Mouse (Mus musculus): ENCODE data around the gene Fyn.

DNA sequence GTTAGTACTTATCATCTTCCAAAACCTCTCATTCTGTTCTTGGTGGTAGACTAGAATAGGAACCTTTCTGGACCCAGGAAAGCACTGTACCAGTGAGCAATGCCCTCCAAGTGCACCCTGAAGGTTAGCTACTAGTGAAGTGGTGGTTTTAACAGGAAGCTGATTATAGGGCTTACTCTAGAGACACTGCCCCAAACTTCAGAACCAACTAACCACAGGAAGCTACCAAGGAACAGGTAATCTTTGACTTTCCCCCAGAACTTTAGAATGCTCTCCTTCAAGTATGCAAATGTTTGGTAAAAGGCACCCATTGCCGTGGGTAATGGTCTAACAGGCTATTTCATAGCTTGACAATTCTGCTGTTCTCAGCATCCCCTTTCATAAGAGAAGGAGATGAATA, 231.5 kb downstream of the Fyn start:
- TF ChIP-seq EP300 (IDR thresholded peaks at IDR 0.05; ENCODE audit: low read depth) (no peak), CTCF (IDR thresholded peaks at IDR 0.05; ENCODE audit: low read depth) (no peak)
